Mouse (Mus musculus) layer of hippocampus, adult 2 months (tissue): ENCODE data around the gene Prrc2a. TPM values are rescaled to one million over a fixed set of nuclear protein-coding genes. Genes with fewer than 3 reads are reported as not detected.

Source experiments
- DNase-seq, 2 experiments: peaks; one replicate each; pipeline ENCODE4 v3.0.0; 2022; ENCODE audit warnings: low spot score in 2 of 2
- H3K27ac ChIP-seq: fragments of 200-600 bp; 2 replicates; pipeline ENCODE4 v1.8.1; 2022
- H3K4me3 ChIP-seq: fragments of 200-600 bp; 2 replicates; pipeline ENCODE4 v1.8.1; 2022; ENCODE audit warnings: mild to moderate bottlenecking
- CTCF ChIP-seq: fragments of 200-600 bp; conservative IDR thresholded peaks from 2 replicates; pipeline ENCODE4 v1.8.1; 2022; ENCODE audit warnings: antibody characterized with exemption, mild to moderate bottlenecking, moderate library complexity
- total RNA-seq, 2 experiments: library from RNA; stranded (reverse); gene quantifications; 2 replicates each; pipeline ENCODE4 v1.2.3; 2021

The Prrc2a gene
- total RNA-seq, 2 experiments from 2014 or later: 339 to 370 TPM

- TF ChIP-seq CTCF: no peak
- no peak for DNase-seq
- H3K4me3 ChIP-seq: peak overlapping the region; percentile 89
- peak overlapping the region; percentile 99 for H3K27ac ChIP-seq
These were observed 906 bp upstream of the Prrc2a start for GRCm38 (mm10) chr17:35165451-35166155.

DNA sequence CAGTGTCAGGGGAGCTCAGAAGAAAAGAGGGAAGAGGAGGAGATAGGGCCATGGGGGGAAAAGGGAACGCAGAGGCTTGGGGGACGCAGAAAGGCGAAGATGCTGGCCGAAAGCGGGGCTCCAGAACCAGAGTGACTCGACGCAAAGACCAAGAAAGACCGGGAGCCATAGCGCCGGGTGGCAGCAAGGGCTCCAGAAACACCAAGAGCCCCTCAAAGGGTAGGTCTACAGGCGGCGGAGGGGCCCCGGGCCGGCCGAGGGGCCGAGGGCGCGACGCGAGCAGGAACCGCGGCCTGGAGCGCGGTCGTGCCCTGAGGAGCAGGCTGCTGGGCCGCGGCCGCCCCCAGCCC is 504 bp downstream of the Prrc2a start:
- Histone ChIP-seq H3K4me3 (peak overlapping the region; percentile 89), H3K27ac (peak overlapping the region; percentile 99)
- no peak for TF ChIP-seq CTCF
- DNase-seq: no peak

DNA sequence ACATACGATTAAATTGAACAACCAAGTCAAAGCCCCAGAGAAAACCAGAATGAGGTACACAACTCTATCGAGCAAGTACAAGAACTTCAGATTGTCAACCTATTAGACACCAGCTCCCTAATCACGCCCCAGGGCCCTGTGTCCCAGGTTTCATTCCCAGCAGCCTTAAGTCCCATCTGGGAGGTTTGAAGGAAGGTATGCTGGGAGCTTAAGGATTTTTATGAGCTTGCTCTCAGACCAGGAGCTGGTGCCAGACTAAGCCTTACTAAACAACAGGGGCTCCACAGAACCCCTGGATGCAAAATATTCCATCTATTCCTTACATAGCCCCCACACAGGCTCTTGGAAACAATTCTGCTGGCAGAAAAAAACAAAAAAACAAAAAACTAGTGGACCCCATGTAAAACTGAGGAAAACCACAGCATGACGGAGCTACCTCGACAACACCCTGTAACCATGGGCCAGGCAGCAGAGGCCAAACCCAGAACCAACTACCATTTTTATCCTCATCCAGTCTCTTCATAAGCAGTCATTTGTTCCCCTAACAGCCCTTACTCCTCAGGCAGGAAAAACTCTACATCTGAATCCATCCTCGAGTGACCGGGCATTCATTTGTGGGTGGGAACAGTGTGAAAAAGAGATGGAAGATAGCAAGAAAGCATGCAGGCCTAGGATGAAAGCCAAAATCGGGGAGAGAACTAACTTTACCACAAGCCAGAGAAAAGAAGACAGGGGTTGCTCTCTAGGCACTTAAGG is 1.2 kb downstream of the Prrc2a start:
- Histone ChIP-seq H3K27ac (peak overlapping the region; percentile 99), H3K4me3 (peak overlapping the region; percentile 89)
- DNase-seq: no peak
- TF ChIP-seq CTCF: no peak

- TF ChIP-seq CTCF: no peak
- no peak for DNase-seq
- Histone ChIP-seq H3K27ac (peak overlapping the region; percentile 99), H3K4me3 (peak overlapping the region; percentile 89)
These were observed 2.0 kb downstream of the Prrc2a start for GRCm38 (mm10) chr17:35162730-35163129.

GRCm38 (mm10) chr17:35162121-35162520 is 2.6 kb downstream of the Prrc2a start:
- no peak for TF ChIP-seq CTCF

DNA sequence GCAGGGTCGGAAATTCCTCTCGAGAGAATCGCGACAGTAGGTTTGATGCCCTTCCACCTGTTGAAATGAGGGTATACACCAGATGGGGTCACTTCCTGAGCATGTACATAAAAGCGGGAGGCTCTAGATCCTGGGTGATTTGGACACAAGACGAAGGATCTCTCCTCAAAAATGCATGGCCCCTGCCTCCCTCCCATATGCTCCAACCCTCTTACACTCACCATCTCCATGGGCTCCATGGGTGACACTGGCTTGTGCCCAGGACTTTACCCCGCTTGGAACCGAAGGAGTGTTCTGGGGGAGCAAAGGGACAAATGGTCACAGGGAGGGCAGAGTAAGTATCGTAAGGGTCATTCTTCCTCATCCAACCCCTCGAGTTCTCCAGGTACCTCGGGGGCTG is 3.3 kb downstream of the Prrc2a start:
- Histone ChIP-seq H3K27ac (no peak overlapping the region), H3K4me3 (no peak overlapping the region)
- no peak for TF ChIP-seq CTCF
- no peak for DNase-seq

More at GRCm38 (mm10) chr17:35162121-35162520, 2.6 kb downstream of the Prrc2a start:
- H3K27ac ChIP-seq: peak overlapping the region; percentile 99; the same call in 1 of the 2 replicates
- H3K4me3 ChIP-seq: peak overlapping the region; percentile 89
- DNase-seq: no peak

- no peak for DNase-seq
- no peak for TF ChIP-seq CTCF
- no peak overlapping the region for H3K27ac ChIP-seq
- H3K4me3 ChIP-seq: no peak overlapping the region
These were observed 5.1 kb downstream of the Prrc2a start for GRCm38 (mm10) chr17:35159638-35160037.

DNA sequence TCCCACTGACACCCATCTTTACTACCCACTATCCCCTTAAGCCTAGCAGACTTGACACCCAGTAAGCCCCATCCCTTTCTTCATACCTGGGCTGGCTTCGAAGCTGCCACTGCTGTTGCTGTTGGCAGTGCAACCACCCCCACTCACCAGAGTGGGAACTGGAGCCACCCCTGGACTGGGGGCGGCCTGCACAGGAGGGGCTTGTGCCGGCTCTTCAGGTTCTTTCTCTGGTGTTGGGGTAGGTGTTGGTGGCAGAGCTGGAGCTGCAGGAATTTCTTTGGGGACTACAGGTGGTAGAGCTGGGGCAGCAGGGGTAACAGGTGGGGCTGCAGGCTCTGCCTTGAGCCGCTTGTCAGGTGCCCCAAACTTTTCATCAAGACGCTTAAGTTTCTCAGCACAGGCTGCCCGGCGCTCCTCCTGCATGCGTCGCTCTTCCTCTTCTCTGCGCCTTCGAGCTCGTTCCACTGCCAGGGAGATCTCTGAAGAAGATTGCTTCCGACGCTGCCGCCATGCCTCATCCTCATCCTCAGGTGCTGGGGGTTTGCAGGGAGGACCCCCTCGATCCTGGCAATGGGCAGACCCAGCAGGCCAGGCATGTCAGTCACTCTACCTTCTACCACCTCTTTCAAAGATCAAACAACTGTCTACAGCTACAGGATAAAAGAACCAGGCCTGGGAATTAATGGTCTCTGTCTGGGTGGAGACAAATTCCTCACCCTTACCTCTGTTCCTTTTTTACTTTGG is 5.7 kb downstream of the Prrc2a start:
- H3K4me3 ChIP-seq: no peak overlapping the region
- TF ChIP-seq CTCF: no peak
- H3K27ac ChIP-seq: no peak overlapping the region
- no peak for DNase-seq

DNA sequence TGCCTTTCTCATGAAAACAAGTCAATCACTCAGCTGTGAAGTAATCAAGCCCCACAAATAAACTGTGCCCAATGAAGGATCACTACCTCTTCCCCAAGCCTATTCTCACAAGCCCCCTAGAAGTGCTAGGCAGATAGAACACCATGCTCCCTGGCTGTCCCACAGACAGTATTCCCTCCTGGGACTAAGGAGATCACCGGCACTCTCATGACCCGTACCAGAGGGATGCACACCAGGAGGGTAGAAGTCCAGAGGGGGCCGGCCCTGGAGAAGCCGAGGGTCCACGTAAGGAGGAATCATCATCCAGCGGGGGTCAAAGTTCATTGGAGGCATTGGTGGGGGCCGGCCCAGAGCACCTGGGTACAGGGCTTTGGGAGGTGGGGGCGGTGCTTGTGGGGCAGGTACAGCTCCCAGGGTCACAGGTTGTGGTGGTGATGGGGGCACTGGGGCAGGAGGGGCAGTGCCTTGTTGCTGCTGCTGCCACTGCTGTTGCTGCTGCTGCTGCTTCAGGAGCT is 7.0 kb downstream of the Prrc2a start:
- DNase-seq: no peak
- Histone ChIP-seq H3K4me3 (no peak overlapping the region), H3K27ac (no peak overlapping the region)
- no peak for TF ChIP-seq CTCF

DNA sequence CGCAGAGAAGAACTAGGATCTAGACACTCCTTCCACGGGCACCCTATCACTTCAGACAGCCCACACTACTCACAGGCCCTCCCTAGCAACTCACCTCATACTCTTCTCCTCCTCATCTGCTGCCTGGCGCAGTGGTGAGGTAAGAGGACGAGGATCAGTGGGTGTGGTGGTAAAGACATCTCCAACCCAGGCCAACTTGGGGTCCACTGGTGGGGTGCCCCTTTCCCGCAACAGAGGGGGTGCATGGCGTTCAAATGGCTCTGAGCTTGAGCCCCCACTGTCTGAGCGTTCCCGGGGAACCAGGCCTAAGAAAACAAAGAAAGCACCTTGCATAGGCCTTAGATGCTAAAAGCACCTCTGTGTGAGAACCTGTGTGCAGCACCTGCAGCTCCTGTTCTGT is 7.4 kb downstream of the Prrc2a start:
- Histone ChIP-seq H3K27ac (no peak overlapping the region), H3K4me3 (no peak overlapping the region)
- no peak for DNase-seq
- TF ChIP-seq CTCF: no peak

- Histone ChIP-seq H3K4me3 (no peak overlapping the region), H3K27ac (no peak overlapping the region)
- DNase-seq: no peak
- TF ChIP-seq CTCF: no peak
These were observed 8.1 kb downstream of the Prrc2a start for GRCm38 (mm10) chr17:35156461-35157200.

- DNase-seq: no peak
- TF ChIP-seq CTCF: no peak
- no peak overlapping the region for H3K4me3 ChIP-seq
- H3K27ac ChIP-seq: no peak overlapping the region
These were observed 9.2 kb downstream of the Prrc2a start for GRCm38 (mm10) chr17:35155451-35155850.
